Mouse (Mus musculus) CH12.LX (cell line): ENCODE results near the gene Cemip2.

Experiments used
- CTCF ChIP-seq, 2 experiments: IDR thresholded peaks in 1 of 2; conservative IDR thresholded peaks in 1 of 2; 2 replicates each; pipeline ENCODE4 v1.5.1; 2011 to 2012; ENCODE audit warnings: low read depth in 2 of 2, low read length in 2 of 2, improper control_type of control experiment in 1 of 2, inconsistent platforms in 1 of 2, mild to moderate bottlenecking in 1 of 2, moderate library complexity in 1 of 2
- E2F4 ChIP-seq: IDR thresholded peaks from 2 replicates; pipeline ENCODE4 v1.6.1; 2011; ENCODE audit warnings: low read depth, low read length, improper control_type of control experiment; ENCODE audit not compliant: insufficient replicate concordance
- ELF1 ChIP-seq: IDR thresholded peaks from 2 replicates; pipeline ENCODE4 v1.6.1; 2014; ENCODE audit warnings: low read depth, mild to moderate bottlenecking, inconsistent platforms, low read length, improper control_type of control experiment
- EP300 ChIP-seq: IDR thresholded peaks from 2 replicates; pipeline ENCODE4 v1.6.1; 2011; ENCODE audit warnings: low read length, improper control_type of control experiment
- HCFC1 ChIP-seq: IDR thresholded peaks from 2 replicates; pipeline ENCODE4 v1.6.1; 2012; ENCODE audit warnings: low read depth, mild to moderate bottlenecking, inconsistent platforms, low read length, improper control_type of control experiment
- MEF2A ChIP-seq: IDR thresholded peaks from 2 replicates; pipeline ENCODE4 v1.6.1; 2014; ENCODE audit warnings: low read depth, mild to moderate bottlenecking, inconsistent platforms, low read length, improper control_type of control experiment, borderline replicate concordance
- MXI1 ChIP-seq: IDR thresholded peaks from 2 replicates; pipeline ENCODE4 v1.6.1; 2011; ENCODE audit warnings: mild to moderate bottlenecking, low read depth, low read length, improper control_type of control experiment
- MYC ChIP-seq: IDR thresholded peaks from 2 replicates; pipeline ENCODE4 v1.6.1; 2011; ENCODE audit warnings: low read depth, mild to moderate bottlenecking, improper control_type of control experiment, low read length
- POLR2A ChIP-seq: IDR thresholded peaks from 2 replicates; pipeline ENCODE4 v1.6.1; 2011; ENCODE audit warnings: low read depth, mild to moderate bottlenecking, improper control_type of control experiment, low read length
- RCOR1 ChIP-seq: conservative IDR thresholded peaks from 2 replicates; pipeline ENCODE4 v1.6.1; 2012; ENCODE audit warnings: low read depth, mild to moderate bottlenecking, inconsistent platforms, low read length, improper control_type of control experiment
- USF2 ChIP-seq: conservative IDR thresholded peaks from 2 replicates; pipeline ENCODE4 v1.6.1; 2011; ENCODE audit warnings: low read depth, low read length, improper control_type of control experiment
- ZKSCAN1 ChIP-seq: IDR thresholded peaks from 2 replicates; pipeline ENCODE4 v1.6.1; 2012; ENCODE audit warnings: low read depth, inconsistent platforms, low read length, improper control_type of control experiment, borderline replicate concordance

DNA sequence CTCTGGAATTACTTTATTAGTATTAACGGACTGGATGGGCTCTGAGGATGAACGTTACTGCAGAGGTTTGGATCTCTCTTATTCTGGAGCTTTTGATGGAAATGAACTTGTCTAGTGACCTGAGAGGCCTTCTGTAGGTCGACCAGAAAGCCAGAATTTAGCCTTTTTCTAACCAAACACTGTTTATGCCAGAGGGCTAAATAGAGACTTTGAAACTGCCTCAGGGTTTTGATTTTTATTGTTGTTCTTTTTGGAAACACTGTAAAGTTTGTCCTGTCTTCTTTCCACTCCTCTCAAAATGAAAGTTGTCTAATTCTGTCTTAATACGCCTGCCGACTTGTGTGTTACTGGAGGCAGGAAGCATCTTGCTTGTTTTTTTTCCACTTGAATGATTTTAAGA, 46.0 kb downstream of the Cemip2 start:
- TF ChIP-seq ZKSCAN1 = no peak
- no peak for TF ChIP-seq CTCF (conservative IDR thresholded peaks at IDR 0.05 in 1 of 2, IDR thresholded peaks at IDR 0.05 in 1 of 2; ENCODE audit: low read depth in 2 of 2, low read length in 2 of 2)
- TF ChIP-seq E2F4 = no peak
- TF ChIP-seq MYC = no peak
- no peak for TF ChIP-seq MEF2A
- no peak for TF ChIP-seq EP300
- TF ChIP-seq ELF1 = no peak
- TF ChIP-seq MXI1 = no peak
- no peak for TF ChIP-seq POLR2A
- TF ChIP-seq RCOR1 = no peak
- no peak for TF ChIP-seq USF2
- TF ChIP-seq HCFC1 = no peak
